Mouse (Mus musculus): ENCODE results near the gene Ralgapa2. TPM values are rescaled to one million over a fixed set of nuclear protein-coding genes. Genes with fewer than 3 reads are reported as not detected.

Gene Ralgapa2
- polyA plus RNA-seq, 1 experiment from 2014 or later: 9.9 TPM

- 18% methylated on average over 2 of the region's 2 CpGs for WGBS
- no peak overlapping the region for H3K9ac ChIP-seq (replicated peaks)
- H3K9me3 ChIP-seq (replicated peaks): no peaks in the 10 kb centered on the region
- ATAC-seq (ENCODE audit: low FRiP score): peak; percentile 84
- 0 out of 2 replicates have a peak, but pooled peaks cover 2% of the 10 kb centered on the region for H3K27me3 ChIP-seq (replicated peaks)
- H3K4me2 ChIP-seq: no peak overlapping the region
- 0 out of 2 replicates have a peak, but pooled peaks cover 8% of the 10 kb centered on the region for H3K4me1 ChIP-seq
- no peak overlapping the region for H3K27ac ChIP-seq (replicated peaks)
- peaks cover 14% of the 10 kb centered on the region for H3K36me3 ChIP-seq
- no peak overlapping the region for H3K4me3 ChIP-seq (replicated peaks)
Observed at GRCm38 (mm10) chr2:146347942-146348341, 164.2 kb downstream of the Ralgapa2 start.

- Histone ChIP-seq H3K4me3 (replicated peaks) (no peak overlapping the region), H3K4me2 (no peak overlapping the region), H3K9ac (replicated peaks) (no peak overlapping the region), H3K27me3 (replicated peaks) (no peaks in the 10 kb centered on the region), H3K27ac (replicated peaks) (no peak overlapping the region), H3K4me1 (no peaks in the 10 kb centered on the region), H3K9me3 (replicated peaks) (no peaks in the 10 kb centered on the region), H3K36me3 (peaks cover 9% of the 10 kb centered on the region; the same call in 1 of the 2 replicates)
- WGBS: 97% methylated on average over 4 of the region's 4 CpGs
- ATAC-seq (ENCODE audit: low FRiP score): no peak
Observed at GRCm38 (mm10) chr2:146340090-146340489, 172.1 kb downstream of the Ralgapa2 start.

- Histone ChIP-seq H3K4me1 (no peaks in the 10 kb centered on the region), H3K36me3 (peaks cover 7% of the 10 kb centered on the region; the same call in 1 of the 2 replicates), H3K4me2 (no peak overlapping the region), H3K27me3 (replicated peaks) (0 out of 2 replicates have a peak, but pooled peaks cover 2% of the 10 kb centered on the region), H3K27ac (replicated peaks) (no peak overlapping the region), H3K4me3 (replicated peaks) (no peak overlapping the region), H3K9me3 (replicated peaks) (no peaks in the 10 kb centered on the region), H3K9ac (replicated peaks) (no peak overlapping the region)
- no peak for ATAC-seq (ENCODE audit: low FRiP score)
- WGBS: 69% methylated on average over 1 of the region's 1 CpGs
Observed at GRCm38 (mm10) chr2:146337540-146337939, 174.6 kb downstream of the Ralgapa2 start.

GRCm38 (mm10) chr2:146331894-146332476 is 180.2 kb downstream of the Ralgapa2 start:
- H3K9ac ChIP-seq (replicated peaks): no peak overlapping the region
- H3K4me2 ChIP-seq: no peak overlapping the region
- H3K27me3 ChIP-seq (replicated peaks): peaks cover 7% of the 10 kb centered on the region; the same call in 1 of the 2 replicates
- no peak for ATAC-seq (ENCODE audit: low FRiP score)
- H3K36me3 ChIP-seq: no peaks in the 10 kb centered on the region
- H3K4me3 ChIP-seq (replicated peaks): no peak overlapping the region
- no peaks in the 10 kb centered on the region for H3K9me3 ChIP-seq (replicated peaks)
- 43% methylated on average over 5 of the region's 5 CpGs for WGBS
- peaks cover 18% of the 10 kb centered on the region for H3K4me1 ChIP-seq
- no peak overlapping the region; the same call in 1 of the 2 replicates for H3K27ac ChIP-seq (replicated peaks)

- Histone ChIP-seq H3K27ac (replicated peaks) (peak overlapping the region; percentile 60; the same call in 1 of the 2 replicates), H3K9me3 (replicated peaks) (no peaks in the 10 kb centered on the region), H3K4me3 (replicated peaks) (no peak overlapping the region), H3K27me3 (replicated peaks) (peaks cover 7% of the 10 kb centered on the region; the same call in 1 of the 2 replicates), H3K9ac (replicated peaks) (no peak overlapping the region), H3K4me2 (no peak overlapping the region), H3K36me3 (no peaks in the 10 kb centered on the region), H3K4me1 (peaks cover 18% of the 10 kb centered on the region)
- 8% methylated on average over 8 of the region's 8 CpGs for WGBS
- ATAC-seq (ENCODE audit: low FRiP score): peak; percentile 87
Observed at GRCm38 (mm10) chr2:146330772-146331281, 181.3 kb downstream of the Ralgapa2 start.

GRCm38 (mm10) chr2:146330101-146330500 is 182.0 kb downstream of the Ralgapa2 start:
- H3K4me2 ChIP-seq: no peak overlapping the region
- no peaks in the 10 kb centered on the region for H3K36me3 ChIP-seq
- no peak for ATAC-seq (ENCODE audit: low FRiP score)
- no peak overlapping the region for H3K27ac ChIP-seq (replicated peaks)
- H3K27me3 ChIP-seq (replicated peaks): peaks cover 7% of the 10 kb centered on the region; the same call in 1 of the 2 replicates
- no peak overlapping the region for H3K4me3 ChIP-seq (replicated peaks)
- no peak overlapping the region for H3K9ac ChIP-seq (replicated peaks)
- H3K9me3 ChIP-seq (replicated peaks): no peaks in the 10 kb centered on the region
- 94% methylated on average over 1 of the region's 1 CpGs for WGBS
- peaks cover 22% of the 10 kb centered on the region for H3K4me1 ChIP-seq

GRCm38 (mm10) chr2:146326654-146327053 is 185.5 kb downstream of the Ralgapa2 start:
- Histone ChIP-seq H3K9ac (replicated peaks) (no peak overlapping the region), H3K9me3 (replicated peaks) (no peaks in the 10 kb centered on the region), H3K27me3 (replicated peaks) (peaks cover 3% of the 10 kb centered on the region; the same call in 1 of the 2 replicates), H3K4me2 (no peak overlapping the region), H3K4me1 (peaks cover 29% of the 10 kb centered on the region), H3K27ac (replicated peaks) (no peak overlapping the region), H3K36me3 (peaks cover 1% of the 10 kb centered on the region; the same call in 1 of the 2 replicates), H3K4me3 (replicated peaks) (no peak overlapping the region)
- no peak for ATAC-seq (ENCODE audit: low FRiP score)
- WGBS: 55% methylated on average over 1 of the region's 1 CpGs

GRCm38 (mm10) chr2:146324907-146325715 is 187.0 kb downstream of the Ralgapa2 start:
- Histone ChIP-seq H3K36me3 (peaks cover 3% of the 10 kb centered on the region; the same call in 1 of the 2 replicates), H3K9ac (replicated peaks) (0 out of 2 replicates have a peak overlapping the region, but pooled peaks have one; percentile 7), H3K27ac (replicated peaks) (no peak overlapping the region; the same call in 1 of the 2 replicates), H3K9me3 (replicated peaks) (no peaks in the 10 kb centered on the region), H3K27me3 (replicated peaks) (peaks cover 3% of the 10 kb centered on the region; the same call in 1 of the 2 replicates), H3K4me2 (peak overlapping the region; percentile 26), H3K4me1 (peaks cover 15% of the 10 kb centered on the region), H3K4me3 (replicated peaks) (no peak overlapping the region)
- peak; percentile 68 for ATAC-seq (ENCODE audit: low FRiP score)
- 15% methylated on average over 15 of the region's 15 CpGs for WGBS

GRCm38 (mm10) chr2:146324140-146324906 is 187.8 kb downstream of the Ralgapa2 start:
- peaks cover 3% of the 10 kb centered on the region; the same call in 1 of the 2 replicates for H3K27me3 ChIP-seq (replicated peaks)
- 55% methylated on average over 3 of the region's 3 CpGs for WGBS
- H3K4me1 ChIP-seq: peaks cover 14% of the 10 kb centered on the region
- H3K9ac ChIP-seq (replicated peaks): 0 out of 2 replicates have a peak overlapping the region, but pooled peaks have one; percentile 7
- no peak overlapping the region for H3K4me3 ChIP-seq (replicated peaks)
- H3K27ac ChIP-seq (replicated peaks): no peak overlapping the region; the same call in 1 of the 2 replicates
- peaks cover 3% of the 10 kb centered on the region; the same call in 1 of the 2 replicates for H3K36me3 ChIP-seq
- ATAC-seq (ENCODE audit: low FRiP score): no peak; the same call in 1 of the 2 replicates
- H3K9me3 ChIP-seq (replicated peaks): no peaks in the 10 kb centered on the region
- peak overlapping the region; percentile 26 for H3K4me2 ChIP-seq

GRCm38 (mm10) chr2:146323528-146323927 is 188.6 kb downstream of the Ralgapa2 start:
- peaks cover 3% of the 10 kb centered on the region; the same call in 1 of the 2 replicates for H3K36me3 ChIP-seq
- no peak overlapping the region for H3K9ac ChIP-seq (replicated peaks)
- H3K27ac ChIP-seq (replicated peaks): no peak overlapping the region
- H3K27me3 ChIP-seq (replicated peaks): peaks cover 2% of the 10 kb centered on the region; the same call in 1 of the 2 replicates
- no peak overlapping the region for H3K4me3 ChIP-seq (replicated peaks)
- 91% methylated on average over 4 of the region's 4 CpGs for WGBS
- no peak overlapping the region for H3K4me2 ChIP-seq
- no peaks in the 10 kb centered on the region for H3K9me3 ChIP-seq (replicated peaks)
- peaks cover 14% of the 10 kb centered on the region for H3K4me1 ChIP-seq
- ATAC-seq (ENCODE audit: low FRiP score): no peak

- ATAC-seq (ENCODE audit: low FRiP score): no peak
- Histone ChIP-seq H3K4me2 (no peak overlapping the region), H3K9ac (replicated peaks) (no peak overlapping the region), H3K4me1 (peaks cover 14% of the 10 kb centered on the region), H3K9me3 (replicated peaks) (no peaks in the 10 kb centered on the region), H3K27ac (replicated peaks) (no peak overlapping the region), H3K4me3 (replicated peaks) (no peak overlapping the region), H3K36me3 (peaks cover 3% of the 10 kb centered on the region; the same call in 1 of the 2 replicates), H3K27me3 (replicated peaks) (no peaks in the 10 kb centered on the region)
- 68% methylated on average over 2 of the region's 2 CpGs for WGBS
Observed at GRCm38 (mm10) chr2:146322770-146323169, 189.4 kb downstream of the Ralgapa2 start.

All from neural tube, embryonic 15.5 days (tissue).